Mouse (Mus musculus): ENCODE measurements around the gene Cldn6.

DNA sequence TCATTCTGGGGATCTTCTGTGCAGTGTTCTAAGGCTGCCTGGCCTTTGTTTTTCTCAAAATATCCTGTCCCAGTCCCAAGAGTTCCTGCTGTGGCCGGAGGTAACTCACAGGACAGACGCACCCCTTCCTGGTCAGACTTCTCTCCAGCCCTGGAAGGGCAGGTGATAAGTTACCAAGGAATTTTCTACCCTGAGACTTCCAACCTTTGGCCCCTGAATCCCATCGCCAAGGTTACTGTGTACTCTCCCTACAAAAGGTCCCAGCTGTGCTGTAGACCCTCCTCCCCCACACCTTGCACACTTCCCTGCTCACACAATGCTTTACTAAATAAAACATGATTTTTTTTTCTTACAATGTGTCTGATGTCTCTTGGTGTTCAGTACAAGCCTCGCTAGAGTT lies 3.0 kb downstream of the Cldn6 start:
- TF ChIP-seq CTCF (IDR thresholded peaks at IDR 0.05; ENCODE audit: extremely low read depth, insufficient read length, insufficient replicate concordance, low read depth, low read length) (no peak), POLR2A (IDR thresholded peaks at IDR 0.05; ENCODE audit: low read depth, low read length) (no peak)

Measured in small intestine, adult 2 months (tissue).